Mouse (Mus musculus) lung, adult 2 months (tissue): Measurements from ENCODE around the gene Adgrg3. TPM values are rescaled to one million over a fixed set of nuclear protein-coding genes. Genes with fewer than 3 reads are reported as not detected.

Experiments
- DNase-seq: peaks from one replicate; pipeline ENCODE4 v3.0.0; 2022
- H3K4me1 ChIP-seq: fragments of 200-500 bp; 2 replicates; pipeline ENCODE4 v1.6.1; 2011; ENCODE audit warnings: low read length; ENCODE audit not compliant: control insufficient read depth, insufficient read depth
- H3K4me3 ChIP-seq: fragments of 200-500 bp; replicated peaks from 2 replicates; pipeline ENCODE3; 2011; ENCODE audit warnings: low read depth, mild to moderate bottlenecking, control low read depth, low read length; ENCODE audit errors: extremely low read depth
- CTCF ChIP-seq: fragments of 200-500 bp; IDR thresholded peaks from 2 replicates; pipeline ENCODE4 v1.5.1; 2011; ENCODE audit warnings: mild to moderate bottlenecking, low read length, control low read depth; ENCODE audit not compliant: insufficient read depth
- POLR2A ChIP-seq: fragments of 200-500 bp; IDR thresholded peaks from 2 replicates; pipeline ENCODE4 v1.6.1; 2011; ENCODE audit warnings: low read depth, mild to moderate bottlenecking, control low read depth, low read length, borderline replicate concordance; ENCODE audit errors: extremely low read depth
- WGBS: fragments of 180-500 bp; shearing (Covaris S2); methylation state at CpG from one replicate; pipeline ENCODE4 v1.1.7; 2018; 5-methylcytosine and 5-hydroxymethylcytosine counted together
- polyA plus RNA-seq: library from polyadenylated mRNA; depleted of rRNA; stranded (reverse); fragments of >200 nt; gene quantifications from 2 replicates; pipeline ENCODE4 v1.2.3, GENCODE M21; 2012

The Adgrg3 gene
- polyA plus RNA-seq, 1 experiment, result 15.4 TPM

GRCm38 (mm10) chr8:94999004-94999403, 18.5 kb upstream of the Adgrg3 start:
- DNase-seq, result no peak
- 45% methylated on average over 6 of the region's 6 CpGs for WGBS
- TF ChIP-seq CTCF, result no peak
- no peak; the same call in 1 of the 2 replicates for TF ChIP-seq POLR2A
- Histone ChIP-seq H3K4me1 (peaks cover 35% of the 10 kb centered on the region), H3K4me3 (no peak overlapping the region)

GRCm38 (mm10) chr8:94999956-95000355, 17.5 kb upstream of the Adgrg3 start:
- WGBS, result 24% methylated on average over 6 of the region's 6 CpGs
- no peak for DNase-seq
- TF ChIP-seq CTCF, result no peak
- 0 out of 2 replicates have a peak, but pooled peaks have one; percentile 34 for TF ChIP-seq POLR2A
- Histone ChIP-seq H3K4me1 (peaks cover 35% of the 10 kb centered on the region), H3K4me3 (no peak overlapping the region)

DNA sequence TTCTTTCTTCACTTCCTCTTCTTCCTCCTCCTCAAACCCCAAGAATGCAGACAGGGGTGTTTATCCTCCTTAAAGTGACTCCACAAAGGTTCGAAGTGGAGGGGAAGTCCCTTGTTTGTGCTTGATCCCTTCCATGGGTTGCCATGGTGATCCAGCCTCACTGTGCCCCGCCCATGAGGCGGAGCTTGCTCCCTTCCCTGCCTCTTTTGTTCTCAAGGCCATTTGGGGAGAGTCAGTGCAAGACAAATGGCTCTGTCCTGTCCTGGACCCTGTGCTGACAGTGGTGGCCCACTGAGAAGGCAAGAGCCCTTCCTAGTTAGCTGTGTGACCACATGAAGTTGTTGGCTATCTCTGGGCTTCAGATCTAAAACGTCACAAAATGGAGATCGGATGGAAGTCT, 16.8 kb upstream of the Adgrg3 start:
- peaks cover 35% of the 10 kb centered on the region for H3K4me1 ChIP-seq
- no peak for TF ChIP-seq CTCF
- no peak for TF ChIP-seq POLR2A
- DNase-seq, result no peak
- H3K4me3 ChIP-seq, result no peak overlapping the region
- WGBS, result 14% methylated on average over 5 of the region's 5 CpGs

GRCm38 (mm10) chr8:95001165-95001564, 16.3 kb upstream of the Adgrg3 start:
- 52% methylated on average over 5 of the region's 5 CpGs for WGBS
- TF ChIP-seq CTCF, result no peak
- no peak for TF ChIP-seq POLR2A
- DNase-seq, result no peak
- Histone ChIP-seq H3K4me1 (peaks cover 35% of the 10 kb centered on the region), H3K4me3 (no peak overlapping the region)

GRCm38 (mm10) chr8:95001655-95002054, 15.8 kb upstream of the Adgrg3 start:
- WGBS, result 6% methylated on average over 7 of the region's 7 CpGs
- H3K4me3 ChIP-seq, result no peak overlapping the region
- peak; percentile 73 for DNase-seq
- TF ChIP-seq CTCF (peak; percentile 99), POLR2A (0 out of 2 replicates have a peak, but pooled peaks have one; percentile 12)
- H3K4me1 ChIP-seq, result peaks cover 35% of the 10 kb centered on the region

DNA sequence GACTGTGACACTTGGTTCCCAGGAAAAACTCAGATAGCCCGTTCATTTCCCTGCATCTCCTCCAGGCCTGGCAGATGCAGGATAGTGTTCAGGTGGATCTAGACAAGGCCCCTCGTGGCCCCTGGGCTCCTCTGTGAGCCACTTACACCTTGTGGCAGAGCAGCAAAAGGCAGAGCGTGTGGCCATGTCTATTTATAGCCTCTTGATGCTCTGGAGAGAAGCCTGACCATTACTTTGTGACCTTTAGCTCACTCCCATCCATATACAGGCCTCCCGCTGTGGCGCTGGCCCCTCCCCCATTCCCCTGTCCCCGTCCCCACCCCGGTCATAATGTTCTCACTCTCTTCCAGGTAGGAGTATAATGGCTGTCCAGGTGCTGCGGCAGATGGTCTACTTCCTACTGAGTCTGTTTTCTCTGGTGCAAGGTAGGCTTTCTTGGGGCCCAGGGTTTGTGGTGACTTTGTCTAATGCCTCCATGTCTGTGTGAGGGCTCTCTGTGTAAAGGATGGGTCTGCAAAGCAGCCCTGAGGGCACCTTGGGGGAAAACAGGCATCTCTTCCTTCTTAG, 15.3 kb upstream of the Adgrg3 start:
- DNase-seq, result no peak
- Histone ChIP-seq H3K4me1 (peaks cover 35% of the 10 kb centered on the region), H3K4me3 (no peak overlapping the region)
- TF ChIP-seq POLR2A (no peak), CTCF (no peak)
- 50% methylated on average over 8 of the region's 8 CpGs for WGBS

DNA sequence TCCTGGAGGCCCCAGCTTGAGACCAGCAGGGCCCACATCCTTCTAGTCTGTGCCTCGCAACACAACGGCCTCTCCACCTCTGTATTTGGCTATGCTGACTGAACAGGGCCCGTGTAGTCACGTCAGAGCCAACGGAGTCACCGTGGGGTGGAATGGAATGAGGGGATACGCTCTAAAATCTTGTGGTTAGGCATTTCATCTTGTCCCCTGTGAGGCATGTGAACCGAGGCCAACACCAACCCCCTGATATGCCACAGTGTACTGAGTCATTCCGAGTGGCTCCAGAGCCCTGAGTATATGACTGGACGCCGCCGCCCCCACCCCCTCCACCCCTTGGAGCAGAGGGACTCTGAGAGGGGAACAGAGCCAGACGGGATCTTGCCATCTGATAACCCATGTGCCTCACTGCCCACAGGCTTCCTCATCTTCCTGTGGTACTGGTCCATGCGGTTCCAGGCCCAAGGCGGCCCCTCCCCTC, 5.0 kb upstream of the Adgrg3 start:
- no peak for DNase-seq
- TF ChIP-seq CTCF (no peak), POLR2A (no peak)
- 77% methylated on average over 15 of the region's 15 CpGs for WGBS
- no peak overlapping the region for H3K4me3 ChIP-seq
- H3K4me1 ChIP-seq, result no peaks in the 10 kb centered on the region

DNA sequence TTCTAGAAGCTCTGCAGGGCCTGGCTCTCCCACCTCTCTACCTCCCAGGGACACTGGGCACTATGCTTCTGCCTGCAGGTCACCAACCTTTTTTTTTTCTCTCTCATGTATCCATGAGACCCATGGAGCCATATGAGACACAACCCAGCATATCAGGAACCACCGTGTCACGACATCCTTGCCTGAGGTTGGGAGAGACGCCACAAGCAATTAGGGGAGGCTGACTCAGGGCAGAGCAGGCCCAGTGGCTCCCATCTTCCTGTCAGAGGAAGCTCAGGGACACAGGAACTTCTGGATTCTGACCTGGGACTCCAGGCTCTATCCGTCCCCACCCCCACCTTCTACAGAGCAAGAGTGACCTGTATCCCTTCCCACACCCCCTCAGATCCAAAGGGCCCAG, 1.6 kb upstream of the Adgrg3 start:
- 64% methylated on average over 4 of the region's 4 CpGs for WGBS

GRCm38 (mm10) chr8:95016684-95017083, 808 bp upstream of the Adgrg3 start:
- TF ChIP-seq CTCF, result no peak
- TF ChIP-seq POLR2A, result no peak
- Histone ChIP-seq H3K4me3 (no peak overlapping the region), H3K4me1 (no peaks in the 10 kb centered on the region)
- DNase-seq, result no peak
- 72% methylated on average over 4 of the region's 4 CpGs for WGBS

More for the DNA sequence above, 1.6 kb upstream of the Adgrg3 start:
- DNase-seq, result no peak
- no peak overlapping the region for H3K4me3 ChIP-seq
- no peaks in the 10 kb centered on the region for H3K4me1 ChIP-seq
- no peak for TF ChIP-seq CTCF
- TF ChIP-seq POLR2A, result no peak

- H3K4me1 ChIP-seq, result no peaks in the 10 kb centered on the region
- 64% methylated on average over 9 of the region's 9 CpGs for WGBS
- no peak for DNase-seq
- TF ChIP-seq CTCF (no peak), POLR2A (no peak)
- no peak overlapping the region for H3K4me3 ChIP-seq
Observed at GRCm38 (mm10) chr8:95017969-95018635, 610 bp downstream of the Adgrg3 start.
